Mouse (Mus musculus): ENCODE results near the gene Zbtb5. TPM values are rescaled to one million over a fixed set of nuclear protein-coding genes. Genes with fewer than 3 reads are reported as not detected.
A peak's percentile ranks its signal among the peaks of the same experiment; 100 is the strongest.

Gene Zbtb5
- polyA plus RNA-seq, 1 experiment from 2014 or later, result 38.7 TPM

- H3K36me3 ChIP-seq, result peaks cover 66% of the 10 kb centered on the region
- ATAC-seq (ENCODE audit: insufficient number of reproducible peaks, insufficient read depth, low FRiP score, low TSS enrichment), result no peak
- no peaks in the 10 kb centered on the region for H3K9me3 ChIP-seq
- no peak overlapping the region for H3K27ac ChIP-seq
- H3K4me1 ChIP-seq, result no peaks in the 10 kb centered on the region
- H3K9ac ChIP-seq, result no peak overlapping the region
- no peaks in the 10 kb centered on the region for H3K27me3 ChIP-seq
- no peak overlapping the region for H3K4me3 ChIP-seq
- H3K4me2 ChIP-seq (replicated peaks), result no peak overlapping the region
- WGBS, result 92% methylated on average over 10 of the region's 10 CpGs
Observed at GRCm38 (mm10) chr4:45036048-45036447, 23.8 kb upstream of the Zbtb5 start.

- no peak for ATAC-seq (ENCODE audit: insufficient number of reproducible peaks, insufficient read depth, low FRiP score, low TSS enrichment)
- peaks cover 66% of the 10 kb centered on the region for H3K36me3 ChIP-seq
- H3K4me3 ChIP-seq, result no peak overlapping the region
- no peaks in the 10 kb centered on the region for H3K4me1 ChIP-seq
- no peak overlapping the region for H3K4me2 ChIP-seq (replicated peaks)
- H3K27ac ChIP-seq, result no peak overlapping the region
- no peaks in the 10 kb centered on the region for H3K9me3 ChIP-seq
- H3K9ac ChIP-seq, result no peak overlapping the region
- WGBS, result 79% methylated on average over 16 of the region's 16 CpGs
- H3K27me3 ChIP-seq, result no peaks in the 10 kb centered on the region
Observed at GRCm38 (mm10) chr4:45034693-45035628, 22.7 kb upstream of the Zbtb5 start.

GRCm38 (mm10) chr4:45032586-45032985, 20.4 kb upstream of the Zbtb5 start:
- Histone ChIP-seq H3K36me3 (peaks cover 70% of the 10 kb centered on the region), H3K9ac (no peak overlapping the region), H3K9me3 (no peaks in the 10 kb centered on the region), H3K27me3 (no peaks in the 10 kb centered on the region), H3K27ac (no peak overlapping the region), H3K4me3 (no peak overlapping the region), H3K4me1 (no peaks in the 10 kb centered on the region), H3K4me2 (replicated peaks) (no peak overlapping the region)
- no peak for ATAC-seq (ENCODE audit: insufficient number of reproducible peaks, insufficient read depth, low FRiP score, low TSS enrichment)
- WGBS, result 87% methylated on average over 9 of the region's 9 CpGs

DNA sequence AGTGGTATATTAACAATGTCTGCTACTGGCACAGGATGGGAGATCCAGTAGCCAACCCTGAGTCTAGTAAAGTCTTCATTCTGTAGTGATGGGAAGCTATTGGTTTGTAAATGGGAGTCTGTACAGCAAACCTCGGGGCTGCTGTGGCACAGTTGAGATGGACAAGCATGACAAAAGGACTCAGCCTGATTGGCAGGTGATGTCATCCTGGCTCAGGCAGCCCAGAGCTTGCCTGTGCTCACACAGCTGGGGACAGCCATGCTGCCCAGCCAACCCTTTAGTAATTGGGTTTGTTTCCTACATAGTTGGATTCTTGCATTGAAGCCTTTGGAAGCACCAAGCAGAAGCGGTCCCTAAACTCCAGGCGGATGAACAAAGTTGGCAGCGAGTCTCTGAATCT, 14.2 kb upstream of the Zbtb5 start:
- H3K36me3 ChIP-seq, result peaks cover 45% of the 10 kb centered on the region
- no peak overlapping the region for H3K27ac ChIP-seq
- no peak for ATAC-seq (ENCODE audit: insufficient number of reproducible peaks, insufficient read depth, low FRiP score, low TSS enrichment)
- no peak overlapping the region for H3K4me3 ChIP-seq
- no peaks in the 10 kb centered on the region for H3K4me1 ChIP-seq
- no peaks in the 10 kb centered on the region for H3K27me3 ChIP-seq
- H3K9ac ChIP-seq, result no peak overlapping the region
- no peaks in the 10 kb centered on the region for H3K9me3 ChIP-seq
- 91% methylated on average over 4 of the region's 4 CpGs for WGBS
- no peak overlapping the region for H3K4me2 ChIP-seq (replicated peaks)

- Histone ChIP-seq H3K27ac (no peak overlapping the region), H3K4me2 (replicated peaks) (peak overlapping the region; percentile 94), H3K4me1 (peaks cover 12% of the 10 kb centered on the region), H3K9me3 (no peaks in the 10 kb centered on the region), H3K9ac (peak overlapping the region; percentile 71), H3K27me3 (no peaks in the 10 kb centered on the region), H3K4me3 (peak overlapping the region; percentile 57), H3K36me3 (peaks cover 3% of the 10 kb centered on the region)
- no peak for ATAC-seq (ENCODE audit: insufficient number of reproducible peaks, insufficient read depth, low FRiP score, low TSS enrichment)
- WGBS, result 1% methylated on average over 14 of the region's 14 CpGs
Observed at GRCm38 (mm10) chr4:45019009-45019408, 6.8 kb upstream of the Zbtb5 start.

DNA sequence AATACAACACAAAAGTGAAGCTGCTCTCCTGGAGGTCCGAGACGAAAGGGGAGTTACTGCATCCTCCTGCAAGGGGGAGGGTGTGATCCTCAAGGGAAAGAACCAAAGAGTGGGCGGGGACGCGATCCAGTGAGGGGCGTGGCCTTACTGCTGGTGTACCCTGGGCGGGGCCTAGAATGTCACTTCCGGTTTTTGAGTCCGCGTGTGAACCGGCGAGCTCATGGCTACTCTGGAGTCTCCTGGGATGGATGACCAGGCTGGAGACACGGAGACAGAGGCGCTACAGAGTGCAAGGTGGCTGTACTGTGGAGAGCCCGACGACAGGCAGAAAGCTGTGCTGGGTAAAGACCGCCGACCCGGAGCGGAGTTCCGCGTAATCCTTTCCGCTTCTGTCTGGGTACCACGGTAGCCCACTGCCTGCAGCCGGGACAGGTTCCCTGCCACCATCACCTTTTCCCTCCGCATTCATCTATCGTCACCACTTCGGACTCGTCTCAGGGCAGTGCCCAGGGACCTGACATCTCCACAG, 6.3 kb upstream of the Zbtb5 start, which contains the start of gene Polr1e:
TSS of gene Polr1e (plus strand) at position 132 of the 529 bp plus-strand sequence.
- Histone ChIP-seq H3K27me3 (no peaks in the 10 kb centered on the region), H3K9me3 (no peaks in the 10 kb centered on the region), H3K9ac (peak within 1 kb of the TSS; percentile 71), H3K36me3 (no peaks in the 10 kb centered on the region; the same call in 1 of the 2 replicates), H3K4me3 (peak within 1 kb of the TSS; percentile 57), H3K27ac (no peak within 1 kb of the TSS; the same call in 1 of the 2 replicates), H3K4me2 (replicated peaks) (peak within 1 kb of the TSS; percentile 94), H3K4me1 (peaks cover 14% of the 10 kb centered on the region)
- ATAC-seq (ENCODE audit: insufficient number of reproducible peaks, insufficient read depth, low FRiP score, low TSS enrichment), result peak; percentile 52
- WGBS, result under 1% methylated on average over 29 of the region's 29 CpGs

GRCm38 (mm10) chr4:45015615-45016014, 3.4 kb upstream of the Zbtb5 start:
- 3% methylated on average over 3 of the region's 3 CpGs for WGBS
- peaks cover 22% of the 10 kb centered on the region for H3K4me1 ChIP-seq
- ATAC-seq (ENCODE audit: insufficient number of reproducible peaks, insufficient read depth, low FRiP score, low TSS enrichment), result no peak
- H3K9me3 ChIP-seq, result no peaks in the 10 kb centered on the region
- no peak overlapping the region for H3K4me3 ChIP-seq
- H3K9ac ChIP-seq, result no peak overlapping the region
- H3K36me3 ChIP-seq, result no peaks in the 10 kb centered on the region
- H3K27ac ChIP-seq, result no peak overlapping the region
- no peaks in the 10 kb centered on the region for H3K27me3 ChIP-seq
- no peak overlapping the region for H3K4me2 ChIP-seq (replicated peaks)

- no peaks in the 10 kb centered on the region for H3K9me3 ChIP-seq
- H3K4me2 ChIP-seq (replicated peaks), result peak overlapping the region; percentile 75
- H3K4me3 ChIP-seq, result peak overlapping the region; percentile 65
- H3K9ac ChIP-seq, result peak overlapping the region; percentile 81
- peaks cover 19% of the 10 kb centered on the region for H3K4me1 ChIP-seq
- ATAC-seq (ENCODE audit: insufficient number of reproducible peaks, insufficient read depth, low FRiP score, low TSS enrichment), result no peak
- H3K27me3 ChIP-seq, result no peaks in the 10 kb centered on the region
- no peaks in the 10 kb centered on the region for H3K36me3 ChIP-seq
- H3K27ac ChIP-seq, result no peak overlapping the region
- 0% methylated on average over 2 of the region's 2 CpGs for WGBS
Observed at GRCm38 (mm10) chr4:45013537-45013936, 1.3 kb upstream of the Zbtb5 start.

GRCm38 (mm10) chr4:45013031-45013431, 819 bp upstream of the Zbtb5 start:
- no peak for ATAC-seq (ENCODE audit: insufficient number of reproducible peaks, insufficient read depth, low FRiP score, low TSS enrichment)
- Histone ChIP-seq H3K36me3 (no peaks in the 10 kb centered on the region), H3K9me3 (no peaks in the 10 kb centered on the region), H3K4me2 (replicated peaks) (peak overlapping the region; percentile 75), H3K4me3 (peak overlapping the region; percentile 65), H3K27ac (peak overlapping the region; percentile 78), H3K4me1 (peaks cover 19% of the 10 kb centered on the region), H3K9ac (peak overlapping the region; percentile 81), H3K27me3 (no peaks in the 10 kb centered on the region)
- WGBS, result 3% methylated on average over 13 of the region's 13 CpGs

GRCm38 (mm10) chr4:45011581-45012104, 569 bp downstream of the Zbtb5 start:
- peak overlapping the region; percentile 76 for H3K4me3 ChIP-seq
- H3K4me1 ChIP-seq, result peaks cover 19% of the 10 kb centered on the region
- peak overlapping the region; percentile 73 for H3K4me2 ChIP-seq (replicated peaks)
- peak; percentile 83 for ATAC-seq (ENCODE audit: insufficient number of reproducible peaks, insufficient read depth, low FRiP score, low TSS enrichment)
- under 1% methylated on average over 31 of the region's 31 CpGs for WGBS
- no peaks in the 10 kb centered on the region for H3K36me3 ChIP-seq
- no peaks in the 10 kb centered on the region for H3K27me3 ChIP-seq
- H3K9me3 ChIP-seq, result no peaks in the 10 kb centered on the region
- peak overlapping the region; percentile 97 for H3K27ac ChIP-seq
- peak overlapping the region; percentile 82 for H3K9ac ChIP-seq

DNA sequence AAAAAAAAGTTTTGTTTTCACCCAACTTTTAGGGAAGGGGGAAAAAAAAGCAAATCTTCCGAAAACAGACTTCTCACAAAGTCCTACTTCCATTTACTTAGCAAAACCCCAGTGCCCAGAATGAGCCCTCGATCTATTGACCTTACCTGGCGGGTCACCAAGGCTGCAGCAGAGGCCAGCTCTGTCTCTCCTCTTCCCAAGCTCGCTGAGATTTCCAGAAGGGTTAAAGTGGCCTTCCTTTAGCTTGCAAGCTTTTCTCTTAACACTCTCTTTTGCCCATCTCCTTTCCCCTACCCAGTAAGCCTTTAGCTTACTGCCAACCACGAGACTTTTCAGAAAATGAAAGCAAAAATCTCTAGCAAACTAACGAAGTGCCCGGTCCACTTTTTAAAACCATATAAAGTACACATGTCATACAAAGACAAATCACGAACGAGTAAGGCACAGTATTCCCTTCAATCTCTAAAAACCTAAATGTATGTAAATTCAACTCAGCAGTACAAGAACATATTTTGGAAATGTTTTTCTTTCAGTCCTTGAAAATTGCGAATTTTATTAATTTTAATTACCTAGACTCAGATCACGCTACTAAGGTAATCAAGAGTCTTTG, 1.3 kb downstream of the Zbtb5 start:
- Histone ChIP-seq H3K27ac (peak overlapping the region; percentile 97; the same call in 1 of the 2 replicates), H3K36me3 (no peaks in the 10 kb centered on the region), H3K27me3 (no peaks in the 10 kb centered on the region), H3K4me2 (replicated peaks) (peak overlapping the region; percentile 73), H3K9me3 (no peaks in the 10 kb centered on the region), H3K4me1 (peaks cover 19% of the 10 kb centered on the region), H3K4me3 (peak overlapping the region; percentile 76), H3K9ac (peak overlapping the region; percentile 82)
- ATAC-seq (ENCODE audit: insufficient number of reproducible peaks, insufficient read depth, low FRiP score, low TSS enrichment), result no peak
- 10% methylated on average over 11 of the region's 11 CpGs for WGBS
